Mouse (Mus musculus): ENCODE measurements around the gene Tent5c.

- TF ChIP-seq CTCF (IDR thresholded peaks at IDR 0.05; ENCODE audit: low read depth) (no peak), EP300 (IDR thresholded peaks at IDR 0.05; ENCODE audit: low read depth) (no peak)
Measured at GRCm38 (mm10) chr3:100439088-100439487, 50.0 kb downstream of the Tent5c start.

Measured in liver, postnatal 0 days (tissue).